Mouse (Mus musculus) forebrain, embryonic 12.5 days (tissue): Measurements from ENCODE around the gene Nol9. TPM values are rescaled to one million over a fixed set of nuclear protein-coding genes. Genes with fewer than 3 reads are reported as not detected.

Source experiments
- ATAC-seq: fragments of 200-750 bp; cut with Nextera tagmentation; 2 replicates; pipeline ENCODE4 v1.8.0; 2017; ENCODE audit warnings: moderate TSS enrichment; ENCODE audit not compliant: low FRiP score
- H3K27ac ChIP-seq: fragments of 300-500 bp; sonication (generic); 2 replicates; pipeline ENCODE4 v1.5.1; 2016; ENCODE audit warnings: mild to moderate bottlenecking
- H3K27me3 ChIP-seq: fragments of 300-500 bp; sonication (generic); 2 replicates; pipeline ENCODE4 v1.6.1; 2016; ENCODE audit warnings: mild to moderate bottlenecking
- H3K36me3 ChIP-seq: fragments of 300-500 bp; sonication (generic); replicated peaks from 2 replicates; pipeline ENCODE4 v1.6.1; 2016; ENCODE audit warnings: mild to moderate bottlenecking
- H3K4me1 ChIP-seq: fragments of 300-500 bp; sonication (generic); 2 replicates; pipeline ENCODE4 v1.6.1; 2016
- H3K4me2 ChIP-seq: fragments of 300-500 bp; sonication (generic); 2 replicates; pipeline ENCODE4 v1.6.1; 2016; ENCODE audit warnings: mild to moderate bottlenecking, moderate library complexity
- H3K4me3 ChIP-seq: fragments of 300-500 bp; sonication (generic); replicated peaks from 2 replicates; pipeline ENCODE4 v1.5.1; 2016; ENCODE audit warnings: mild to moderate bottlenecking
- H3K9ac ChIP-seq: fragments of 300-500 bp; sonication (generic); 2 replicates; pipeline ENCODE4 v1.6.1; 2016; ENCODE audit warnings: mild to moderate bottlenecking
- H3K9me3 ChIP-seq: fragments of 300-500 bp; sonication (generic); 2 replicates; pipeline ENCODE4 v1.6.1; 2016
- WGBS: fragments of 180-500 bp; shearing (Covaris S2); methylation state at CpG from one replicate; pipeline ENCODE4 v1.1.7; 2016; 5-methylcytosine and 5-hydroxymethylcytosine counted together
- polyA plus RNA-seq: library from polyadenylated mRNA; unstranded; fragments of >200 nt; fragmentation: Nextera tagmentation; extraction: Ambion mirVana; gene quantifications from 2 replicates; pipeline ENCODE4 v1.2.1, GENCODE M21; 2016

Gene Nol9
- polyA plus RNA-seq, 1 experiment from 2014 or later: 34.1 TPM

DNA sequence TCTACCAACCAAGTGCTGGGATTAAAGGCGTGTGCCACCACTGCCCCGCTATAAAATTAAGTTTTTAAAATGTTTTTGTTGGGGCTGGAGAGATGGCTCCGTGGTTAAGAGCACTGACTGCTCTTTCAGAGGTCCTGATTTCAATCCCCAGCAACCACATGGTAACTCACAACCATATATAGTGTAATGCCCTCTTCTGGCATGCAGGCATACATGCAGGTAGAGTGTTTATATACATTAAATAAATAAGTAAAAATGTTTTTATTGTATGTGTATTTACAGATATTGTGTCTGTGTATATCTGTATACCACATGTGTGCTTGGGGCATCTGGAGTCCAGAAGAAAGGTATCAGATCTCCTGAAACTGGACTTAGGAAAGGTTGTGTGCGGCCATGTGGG lies 37.8 kb upstream of the Nol9 start:
- no peak overlapping the region for H3K4me2 ChIP-seq
- no peak overlapping the region for H3K9ac ChIP-seq
- H3K4me3 ChIP-seq: no peak overlapping the region
- no peaks in the 10 kb centered on the region for H3K36me3 ChIP-seq
- no peaks in the 10 kb centered on the region for H3K9me3 ChIP-seq
- peaks cover 2% of the 10 kb centered on the region; the same call in 1 of the 2 replicates for H3K27me3 ChIP-seq
- no peak overlapping the region for H3K27ac ChIP-seq
- H3K4me1 ChIP-seq: peaks cover 5% of the 10 kb centered on the region
- no peak for ATAC-seq
- WGBS: 73% methylated on average over 4 of the region's 4 CpGs

GRCm38 (mm10) chr4:152002063-152002462 lies 37.1 kb upstream of the Nol9 start:
- no peak overlapping the region for H3K9ac ChIP-seq
- WGBS: 98% methylated on average over 3 of the region's 3 CpGs
- ATAC-seq: no peak
- no peak overlapping the region for H3K4me2 ChIP-seq
- no peaks in the 10 kb centered on the region for H3K9me3 ChIP-seq
- H3K4me3 ChIP-seq: no peak overlapping the region
- H3K27ac ChIP-seq: no peak overlapping the region
- H3K36me3 ChIP-seq: no peaks in the 10 kb centered on the region
- peaks cover 10% of the 10 kb centered on the region for H3K27me3 ChIP-seq
- H3K4me1 ChIP-seq: peaks cover 4% of the 10 kb centered on the region

DNA sequence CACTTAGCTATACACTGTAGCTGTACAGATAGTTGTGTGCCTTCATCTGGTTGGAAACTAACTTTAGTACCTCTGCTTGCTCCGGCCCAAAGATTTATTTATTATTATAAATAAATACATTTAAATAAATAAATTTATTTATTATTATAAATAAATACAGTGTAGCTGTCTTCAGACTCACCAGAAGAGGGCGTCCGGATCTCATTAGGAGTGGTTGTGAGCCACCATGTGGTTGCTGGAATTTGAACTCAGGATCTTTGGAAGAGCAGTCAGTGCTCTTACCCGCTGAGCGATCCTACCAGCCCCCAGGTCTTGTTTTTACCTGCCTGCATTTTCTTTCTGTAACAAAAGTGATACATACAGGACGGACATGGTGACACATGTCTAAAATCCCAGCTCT lies 33.0 kb upstream of the Nol9 start:
- Histone ChIP-seq H3K4me2 (no peak overlapping the region), H3K4me1 (peaks cover 36% of the 10 kb centered on the region), H3K9me3 (no peaks in the 10 kb centered on the region), H3K36me3 (no peaks in the 10 kb centered on the region), H3K4me3 (no peak overlapping the region), H3K9ac (no peak overlapping the region), H3K27ac (no peak overlapping the region), H3K27me3 (peaks cover 47% of the 10 kb centered on the region)
- ATAC-seq: no peak
- 78% methylated on average over 6 of the region's 6 CpGs for WGBS

GRCm38 (mm10) chr4:152006812-152007211 lies 32.3 kb upstream of the Nol9 start:
- Histone ChIP-seq H3K27me3 (peaks cover 51% of the 10 kb centered on the region), H3K4me1 (peaks cover 40% of the 10 kb centered on the region)
- 23% methylated on average over 3 of the region's 3 CpGs for WGBS

DNA sequence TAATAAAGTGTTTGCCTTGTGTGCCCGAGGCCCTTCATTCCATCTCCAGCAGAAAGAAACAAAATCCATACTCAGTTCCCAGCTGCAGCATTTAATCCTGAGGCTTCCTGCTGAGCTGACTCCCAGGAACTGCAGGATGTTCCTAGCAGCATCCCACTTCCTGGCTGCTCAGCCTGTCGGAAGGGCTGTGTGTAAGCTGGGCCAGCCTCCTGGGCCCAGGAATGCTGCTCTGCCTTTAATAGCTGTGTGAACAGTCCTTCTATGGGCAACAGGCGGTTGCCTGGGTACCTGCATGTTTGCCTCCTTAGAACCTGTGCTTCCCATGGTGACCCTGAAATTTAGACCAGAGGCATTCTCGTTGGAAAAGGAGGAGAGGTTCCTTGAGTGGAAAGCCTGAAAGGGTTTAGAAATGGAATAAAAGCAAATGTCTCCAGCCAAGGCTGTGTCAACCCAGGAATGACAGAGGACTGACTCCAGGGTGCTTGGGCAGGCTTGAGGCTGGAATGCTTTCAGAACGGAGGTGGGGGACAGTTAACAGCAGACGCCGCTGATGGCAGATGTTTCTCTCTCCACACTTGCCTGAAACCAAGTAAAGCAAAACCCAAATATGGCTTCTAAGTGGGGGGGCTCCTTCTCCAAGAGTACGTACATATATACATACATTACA lies 31.5 kb upstream of the Nol9 start:
- Histone ChIP-seq H3K4me3 (peak overlapping the region; percentile 71), H3K4me1 (peaks cover 40% of the 10 kb centered on the region), H3K27me3 (peaks cover 51% of the 10 kb centered on the region), H3K9ac (no peak overlapping the region), H3K9me3 (no peaks in the 10 kb centered on the region), H3K36me3 (0 out of 2 replicates have a peak, but pooled peaks cover 2% of the 10 kb centered on the region), H3K4me2 (peak overlapping the region; percentile 100), H3K27ac (no peak overlapping the region)
- no peak for ATAC-seq
- WGBS: 6% methylated on average over 8 of the region's 8 CpGs

More at GRCm38 (mm10) chr4:152006812-152007211, 32.3 kb upstream of the Nol9 start:
- no peak overlapping the region for H3K4me2 ChIP-seq
- no peak overlapping the region for H3K4me3 ChIP-seq
- ATAC-seq: no peak
- no peak overlapping the region for H3K9ac ChIP-seq
- H3K9me3 ChIP-seq: no peaks in the 10 kb centered on the region
- no peak overlapping the region for H3K27ac ChIP-seq
- H3K36me3 ChIP-seq: no peaks in the 10 kb centered on the region

DNA sequence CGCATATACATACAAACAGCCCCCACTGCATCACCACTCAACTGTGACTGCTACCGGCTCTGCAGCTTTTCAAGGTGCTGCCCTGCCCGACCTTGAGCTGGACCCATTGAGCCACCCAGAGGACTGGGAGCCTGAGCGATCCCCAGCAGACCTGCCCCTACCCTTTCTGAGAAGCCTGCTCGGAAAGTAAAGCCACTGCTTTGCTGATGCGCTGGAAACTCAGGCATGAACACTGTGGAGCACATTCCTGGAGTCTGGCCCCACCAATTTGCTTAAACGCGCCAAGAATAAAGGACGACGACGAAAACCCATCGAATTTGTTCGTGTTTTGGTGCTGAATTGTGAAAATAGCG lies 31.0 kb upstream of the Nol9 start:
- peaks cover 40% of the 10 kb centered on the region for H3K4me1 ChIP-seq
- H3K9me3 ChIP-seq: no peaks in the 10 kb centered on the region
- no peak overlapping the region for H3K27ac ChIP-seq
- H3K27me3 ChIP-seq: peaks cover 51% of the 10 kb centered on the region
- 0 out of 2 replicates have a peak, but pooled peaks cover 2% of the 10 kb centered on the region for H3K36me3 ChIP-seq
- WGBS: 2% methylated on average over 14 of the region's 14 CpGs
- ATAC-seq: no peak
- peak overlapping the region; percentile 100 for H3K4me2 ChIP-seq
- peak overlapping the region; percentile 71 for H3K4me3 ChIP-seq
- H3K9ac ChIP-seq: no peak overlapping the region

DNA sequence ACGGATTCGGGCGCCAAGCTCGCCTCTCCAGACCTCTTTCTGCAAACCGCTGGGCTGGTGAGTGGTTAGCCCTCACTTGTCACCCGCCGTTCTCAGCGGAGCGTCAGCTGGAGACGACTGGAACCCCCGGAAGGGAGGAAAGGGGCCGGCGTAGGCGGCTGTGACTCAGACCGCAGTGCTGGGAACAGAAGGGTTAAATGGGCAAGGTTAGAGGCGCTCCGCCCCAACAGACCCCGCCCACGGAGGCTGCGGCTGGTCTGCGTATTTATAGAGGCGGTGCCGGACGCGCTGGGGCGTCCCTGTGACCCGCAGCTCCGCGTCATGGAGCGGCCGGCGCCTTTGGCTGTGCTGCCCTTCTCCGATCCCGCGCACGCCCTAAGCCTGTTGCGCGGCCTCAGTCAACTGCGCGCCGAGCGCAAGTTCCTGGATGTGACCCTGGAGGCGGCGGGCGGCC lies 30.5 kb upstream of the Nol9 start, which contains the start of gene Klhl21:
TSS of gene Klhl21 (plus strand) at position 182 of the 454 bp plus-strand sequence.
- Histone ChIP-seq H3K4me2 (peak within 1 kb of the TSS; percentile 100), H3K4me1 (peaks cover 40% of the 10 kb centered on the region), H3K36me3 (0 out of 2 replicates have a peak, but pooled peaks cover 2% of the 10 kb centered on the region), H3K27ac (peak within 1 kb of the TSS; percentile 71), H3K27me3 (peaks cover 51% of the 10 kb centered on the region), H3K4me3 (peak within 1 kb of the TSS; percentile 71), H3K9me3 (no peaks in the 10 kb centered on the region), H3K9ac (peak within 1 kb of the TSS; percentile 65)
- under 1% methylated on average over 44 of the region's 45 CpGs for WGBS
- ATAC-seq: peak; percentile 88

GRCm38 (mm10) chr4:152009076-152010051 lies 29.8 kb upstream of the Nol9 start:
- peaks cover 40% of the 10 kb centered on the region for H3K4me1 ChIP-seq
- peak overlapping the region; percentile 71 for H3K4me3 ChIP-seq
- H3K27me3 ChIP-seq: peaks cover 51% of the 10 kb centered on the region
- no peaks in the 10 kb centered on the region for H3K9me3 ChIP-seq
- peak overlapping the region; percentile 71 for H3K27ac ChIP-seq
- ATAC-seq: peak; percentile 81
- H3K4me2 ChIP-seq: peak overlapping the region; percentile 100
- H3K36me3 ChIP-seq: peaks cover 2% of the 10 kb centered on the region; the same call in 1 of the 2 replicates
- peak overlapping the region; percentile 65 for H3K9ac ChIP-seq
- WGBS: under 1% methylated on average over 113 of the region's 115 CpGs

GRCm38 (mm10) chr4:152010091-152010706 lies 28.9 kb upstream of the Nol9 start:
- Histone ChIP-seq H3K4me3 (peak overlapping the region; percentile 71), H3K36me3 (peaks cover 7% of the 10 kb centered on the region), H3K9me3 (no peaks in the 10 kb centered on the region), H3K9ac (peak overlapping the region; percentile 65; the same call in 1 of the 2 replicates), H3K4me2 (peak overlapping the region; percentile 100), H3K27ac (0 out of 2 replicates have a peak overlapping the region, but pooled peaks have one; percentile 8), H3K27me3 (peaks cover 51% of the 10 kb centered on the region), H3K4me1 (peaks cover 40% of the 10 kb centered on the region)
- 1% methylated on average over 10 of the region's 10 CpGs for WGBS
- ATAC-seq: no peak

DNA sequence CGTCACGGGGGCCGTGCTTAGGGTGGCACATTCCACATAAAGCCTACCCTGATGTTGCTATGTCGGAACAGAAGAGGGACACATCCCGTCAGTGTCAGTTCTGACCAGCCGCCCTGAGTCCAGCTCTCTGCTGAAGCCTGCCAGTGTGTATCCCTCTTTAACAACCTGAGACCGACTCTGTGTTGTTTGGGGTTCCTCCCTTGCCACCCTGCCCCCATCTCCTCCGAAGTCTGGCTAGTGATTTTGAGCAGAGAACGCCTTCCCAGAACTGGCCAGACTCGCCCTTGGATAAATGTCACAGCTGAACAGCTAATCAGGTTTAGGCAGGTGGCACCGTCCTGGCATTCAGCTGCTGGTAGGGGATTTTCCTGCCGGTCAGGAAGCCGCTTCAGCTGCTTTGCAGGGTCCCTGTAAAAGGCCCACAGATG lies 28.4 kb upstream of the Nol9 start:
- Histone ChIP-seq H3K4me2 (peak overlapping the region; percentile 100), H3K9me3 (no peaks in the 10 kb centered on the region), H3K4me1 (peaks cover 40% of the 10 kb centered on the region), H3K9ac (0 out of 2 replicates have a peak overlapping the region, but pooled peaks have one; percentile 65), H3K27ac (no peak overlapping the region), H3K36me3 (peaks cover 12% of the 10 kb centered on the region), H3K27me3 (peaks cover 51% of the 10 kb centered on the region), H3K4me3 (peak overlapping the region; percentile 71)
- WGBS: 7% methylated on average over 13 of the region's 13 CpGs
- no peak for ATAC-seq

DNA sequence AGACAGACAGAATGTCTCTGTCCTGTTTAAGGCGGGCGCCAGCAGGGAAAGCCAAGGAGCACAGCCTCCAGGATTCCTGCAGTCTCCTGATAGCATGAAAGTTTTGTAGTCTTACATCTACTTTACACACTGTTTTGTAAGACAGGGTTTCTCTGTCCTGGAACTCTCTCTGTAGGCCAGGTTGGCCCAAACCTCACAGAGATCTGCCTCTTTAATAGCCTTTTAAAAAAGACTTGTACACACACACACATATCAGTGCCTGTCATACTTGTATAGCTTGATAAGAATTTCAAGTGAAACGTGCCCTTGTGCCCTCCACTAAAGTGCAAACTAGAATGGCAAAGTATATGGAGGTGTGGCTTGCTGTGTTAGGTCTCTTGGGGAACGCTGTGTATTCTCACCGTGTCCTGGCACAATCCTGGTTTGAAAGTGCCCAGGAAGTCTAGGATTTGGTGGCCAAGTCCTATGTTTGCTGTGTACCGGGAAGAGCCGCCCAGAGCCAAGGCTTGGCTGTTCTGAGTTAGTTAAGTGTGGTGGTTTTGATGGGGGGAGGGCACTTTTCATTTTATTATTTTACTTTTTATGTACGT lies 27.9 kb upstream of the Nol9 start:
- Histone ChIP-seq H3K4me3 (peak overlapping the region; percentile 71), H3K4me2 (peak overlapping the region; percentile 100), H3K4me1 (peaks cover 40% of the 10 kb centered on the region), H3K9me3 (no peaks in the 10 kb centered on the region), H3K36me3 (peaks cover 15% of the 10 kb centered on the region), H3K9ac (0 out of 2 replicates have a peak overlapping the region, but pooled peaks have one; percentile 65), H3K27ac (no peak overlapping the region), H3K27me3 (peaks cover 49% of the 10 kb centered on the region)
- WGBS: 77% methylated on average over 8 of the region's 8 CpGs
- ATAC-seq: no peak
